Comparison of ENCODE assay signal across 8 mouse cellular contexts in genomic region chr19:44755693-44756420, GRCm38 (mm10). TPM values are rescaled to one million over a fixed set of nuclear protein-coding genes. Genes with fewer than 3 reads are reported as not detected.
DNase-seq lines count a peak whose midpoint lies in the region; ATAC-seq and TF ChIP-seq lines count a peak whose summit lies in the region.

Pax2 (plus strand) TSS chr19:44756045.

- H3K9ac ChIP-seq in lung, postnatal 0 days (replicated peaks; ENCODE audit: low read depth), result no peak within 1 kb of the TSS
- no peak within 1 kb of the TSS for H3K9ac ChIP-seq in forebrain, embryonic 14.5 days (ENCODE audit: low read length)
- H3K9ac ChIP-seq in intestine, postnatal 0 days (ENCODE audit: low read depth, low read length), result no peak within 1 kb of the TSS
- H3K9ac ChIP-seq in midbrain, embryonic 13.5 days (replicated peaks), result peak within 1 kb of the TSS; percentile 36

- H3K4me3 ChIP-seq in lung, postnatal 0 days (ENCODE audit: low read depth, low read length), result peak within 1 kb of the TSS; percentile 39
- peak within 1 kb of the TSS; percentile 25 for H3K4me3 ChIP-seq in forebrain, embryonic 14.5 days (ENCODE audit: low read depth, low read length)
- peak within 1 kb of the TSS; percentile 33 for H3K4me3 ChIP-seq in intestine, postnatal 0 days (ENCODE audit: low read depth, low read length)
- peak within 1 kb of the TSS; percentile 37 for H3K4me3 ChIP-seq in midbrain, embryonic 13.5 days (replicated peaks)

- 0% methylated on average over 47 of the region's 52 CpGs for WGBS in lung, postnatal 0 days
- WGBS in forebrain, embryonic 14.5 days, result under 1% methylated on average over 51 of the region's 52 CpGs
- under 1% methylated on average over 52 of the region's 52 CpGs for WGBS in intestine, postnatal 0 days
- under 1% methylated on average over 52 of the region's 52 CpGs for WGBS in midbrain, embryonic 13.5 days

- no peak for ATAC-seq in lung, postnatal 0 days
- no peak for ATAC-seq in forebrain, embryonic 14.5 days
- no peak for ATAC-seq in intestine, postnatal 0 days
- peak; percentile 27; the same call in 1 of the 2 replicates for ATAC-seq in midbrain, embryonic 13.5 days

- peaks cover 96% of the 10 kb centered on the region for H3K27me3 ChIP-seq in lung, postnatal 0 days (replicated peaks; ENCODE audit: insufficient read depth, low read length)
- peaks cover 87% of the 10 kb centered on the region for H3K27me3 ChIP-seq in forebrain, embryonic 14.5 days (replicated peaks; ENCODE audit: control insufficient read depth, insufficient read depth, low read length)
- H3K27me3 ChIP-seq in intestine, postnatal 0 days (replicated peaks; ENCODE audit: control insufficient read depth, insufficient read depth, low read length), result peaks cover 96% of the 10 kb centered on the region
- H3K27me3 ChIP-seq in midbrain, embryonic 13.5 days, result peaks cover 96% of the 10 kb centered on the region

- H3K4me1 ChIP-seq in lung, postnatal 0 days (ENCODE audit: insufficient read depth, low read depth, low read length), result peaks cover 13% of the 10 kb centered on the region
- H3K4me1 ChIP-seq in forebrain, embryonic 14.5 days (ENCODE audit: control insufficient read depth, insufficient read depth, low read length), result peaks cover 4% of the 10 kb centered on the region; the same call in 1 of the 2 replicates
- no peaks in the 10 kb centered on the region; the same call in 1 of the 2 replicates for H3K4me1 ChIP-seq in intestine, postnatal 0 days (replicated peaks; ENCODE audit: control insufficient read depth, insufficient read depth, low read length)
- peaks cover 45% of the 10 kb centered on the region for H3K4me1 ChIP-seq in midbrain, embryonic 13.5 days (replicated peaks)

- no peak for DNase-seq in lung, postnatal 0 days (ENCODE audit: low spot score)
- DNase-seq in lung, postnatal 10 days, result no peak
- peak; percentile 54 for DNase-seq in forebrain, embryonic 14.5 days (ENCODE audit: low spot score)
- no peak for DNase-seq in adrenal gland, postnatal 25 days
- DNase-seq in urinary bladder, postnatal 36 days (ENCODE audit: low spot score in 2 of 2), result no peak
- DNase-seq in cerebellum, adult 11 months, result no peak

- H3K27ac ChIP-seq in lung, postnatal 0 days (ENCODE audit: low read length), result no peak within 1 kb of the TSS
- no peak within 1 kb of the TSS for H3K27ac ChIP-seq in forebrain, embryonic 14.5 days (ENCODE audit: low read depth, low read length)
- no peak within 1 kb of the TSS for H3K27ac ChIP-seq in intestine, postnatal 0 days (ENCODE audit: low read depth, low read length)
- H3K27ac ChIP-seq in midbrain, embryonic 13.5 days, result no peak within 1 kb of the TSS

- no peaks in the 10 kb centered on the region for H3K36me3 ChIP-seq in lung, postnatal 0 days (ENCODE audit: insufficient read depth, low read length)
- H3K36me3 ChIP-seq in forebrain, embryonic 14.5 days (ENCODE audit: control insufficient read depth, insufficient read depth, low read length), result no peaks in the 10 kb centered on the region
- no peaks in the 10 kb centered on the region for H3K36me3 ChIP-seq in intestine, postnatal 0 days (ENCODE audit: control insufficient read depth, insufficient read depth)
- H3K36me3 ChIP-seq in midbrain, embryonic 13.5 days, result no peaks in the 10 kb centered on the region

- TF ChIP-seq CTCF in lung, postnatal 0 days (IDR thresholded peaks at IDR 0.05), result no peak
- no peak for TF ChIP-seq CTCF in intestine, postnatal 0 days (IDR thresholded peaks at IDR 0.05; ENCODE audit: low read depth)

- H3K4me2 ChIP-seq in lung, postnatal 0 days (replicated peaks; ENCODE audit: low read depth, low read length), result peak within 1 kb of the TSS; percentile 68
- peak within 1 kb of the TSS; percentile 47 for H3K4me2 ChIP-seq in forebrain, embryonic 14.5 days (ENCODE audit: low read length)
- H3K4me2 ChIP-seq in intestine, postnatal 0 days (replicated peaks; ENCODE audit: low read depth), result peak within 1 kb of the TSS; percentile 63
- H3K4me2 ChIP-seq in midbrain, embryonic 13.5 days (replicated peaks), result peak within 1 kb of the TSS; percentile 61

- no peaks in the 10 kb centered on the region for H3K9me3 ChIP-seq in lung, postnatal 0 days (ENCODE audit: low read length)
- H3K9me3 ChIP-seq in forebrain, embryonic 14.5 days (replicated peaks; ENCODE audit: control insufficient read depth, low read length), result no peaks in the 10 kb centered on the region
- no peaks in the 10 kb centered on the region for H3K9me3 ChIP-seq in intestine, postnatal 0 days (ENCODE audit: control insufficient read depth)
- no peaks in the 10 kb centered on the region for H3K9me3 ChIP-seq in midbrain, embryonic 13.5 days

- TF ChIP-seq EP300 in lung, postnatal 0 days (IDR thresholded peaks at IDR 0.05), result no peak

RNA-seq across cellular contexts. Expression of gene Pax2, which starts in this region (rescaled TPM):
- not detected in 2 replicates for polyA plus RNA-seq in lung, postnatal 0 days (2015; fragmentation: Nextera tagmentation; extraction: Ambion mirVana)
- polyA plus RNA-seq in forebrain, embryonic 14.5 days (2014; fragmentation: Nextera tagmentation; extraction: Ambion mirVana), result 0.09 TPM in 1 of 2 replicates, not detected in the other
- polyA plus RNA-seq in intestine, postnatal 0 days (2015; fragmentation: Nextera tagmentation; extraction: Ambion mirVana), result not detected in 2 replicates
- polyA plus RNA-seq in midbrain, embryonic 13.5 days (2015; fragmentation: Nextera tagmentation; extraction: Ambion mirVana), result 0.63 and 1.0 TPM in 2 replicates
- total RNA-seq in adrenal gland, postnatal 25 days (2021), result not detected in 2 replicates

Comparison
In these comparisons a context has a peak if more than half of its experiments do, and no peak if none do; other contexts are left out.
1. Peak in DNase-seq, H3K4me3 ChIP-seq and H3K4me2 ChIP-seq in forebrain, embryonic 14.5 days; RNA of the gene not detected or under 1 TPM.